10 mouse cellular contexts compared by ENCODE assay signal in genomic region chr1:140660751-140661403, GRCm38 (mm10).
DNase-seq lines count a peak whose midpoint lies in the region; ATAC-seq and TF ChIP-seq lines count a peak whose summit lies in the region.
"Had no signal": no experiment of that assay in that cellular context is flagged by ENCODE, and none has a peak within 500 bp of the region (broad histone marks: within the 10 kb centered on the region; RNA-seq: fewer than 3 reads in every experiment).

No protein-coding gene starts in this region.

- H3K9me3 ChIP-seq in forebrain, embryonic 15.5 days = no peaks in the 10 kb centered on the region
- no peaks in the 10 kb centered on the region for H3K9me3 ChIP-seq in midbrain, postnatal 0 days (ENCODE audit: low read length)
- H3K9me3 ChIP-seq: liver, embryonic 15.5 days had no signal

- no peaks in the 10 kb centered on the region for H3K27me3 ChIP-seq in forebrain, embryonic 15.5 days
- no peaks in the 10 kb centered on the region for H3K27me3 ChIP-seq in midbrain, postnatal 0 days (ENCODE audit: insufficient read depth, low read length)
- H3K27me3 ChIP-seq: liver, embryonic 15.5 days had no signal

- H3K27ac ChIP-seq in forebrain, embryonic 15.5 days (replicated peaks) = no peak overlapping the region
- no peak overlapping the region for H3K27ac ChIP-seq in midbrain, postnatal 0 days (ENCODE audit: low read depth, low read length)
- H3K27ac ChIP-seq: liver, embryonic 15.5 days had no signal

- peak overlapping the region; percentile 27 for H3K4me3 ChIP-seq in forebrain, embryonic 15.5 days
- H3K4me3 ChIP-seq in midbrain, postnatal 0 days (ENCODE audit: low read depth, low read length) = peak overlapping the region; percentile 19
- H3K4me3 ChIP-seq: liver, embryonic 15.5 days had no signal

- H3K36me3 ChIP-seq in forebrain, embryonic 15.5 days = no peaks in the 10 kb centered on the region
- H3K36me3 ChIP-seq in midbrain, postnatal 0 days (ENCODE audit: insufficient read depth, low read length) = no peaks in the 10 kb centered on the region
- H3K36me3 ChIP-seq: liver, embryonic 15.5 days had no signal

- TF ChIP-seq CTCF in midbrain, postnatal 0 days (IDR thresholded peaks at IDR 0.05) = no peak

- H3K9ac ChIP-seq in forebrain, embryonic 15.5 days (replicated peaks) = peak overlapping the region; percentile 33; the same call in 1 of the 2 replicates
- no peak overlapping the region; the same call in 1 of the 2 replicates for H3K9ac ChIP-seq in midbrain, postnatal 0 days (replicated peaks; ENCODE audit: low read length, poor library complexity, severe bottlenecking)
- H3K9ac ChIP-seq: liver, embryonic 15.5 days had no signal

- peak; percentile 80 for ATAC-seq in forebrain, embryonic 15.5 days (replicated peaks)
- no peak for ATAC-seq in midbrain, postnatal 0 days (ENCODE audit: low FRiP score)

- 14% methylated on average over 12 of the region's 12 CpGs for WGBS in forebrain, embryonic 15.5 days
- 45% methylated on average over 12 of the region's 12 CpGs for WGBS in midbrain, postnatal 0 days

- H3K4me2 ChIP-seq in forebrain, embryonic 15.5 days (replicated peaks) = peak overlapping the region; percentile 42
- H3K4me2 ChIP-seq in midbrain, postnatal 0 days (ENCODE audit: low read depth, low read length, poor library complexity, severe bottlenecking) = peak overlapping the region; percentile 35
- H3K4me2 ChIP-seq: liver, embryonic 15.5 days had no signal

- H3K4me1 ChIP-seq in forebrain, embryonic 15.5 days = peaks cover 9% of the 10 kb centered on the region
- no peaks in the 10 kb centered on the region for H3K4me1 ChIP-seq in midbrain, postnatal 0 days (ENCODE audit: insufficient read depth, low read length)
- H3K4me1 ChIP-seq: liver, embryonic 15.5 days had no signal

- peak; percentile 5 for DNase-seq in embryo, embryonic 10.5 days (ENCODE audit: low spot score)
- DNase-seq in embryo, embryonic 10 days (ENCODE audit: low spot score) = no peak
- DNase-seq in layer of hippocampus, adult 9-10 months (ENCODE audit: low spot score) = peak; percentile 15
- no peak for DNase-seq in layer of hippocampus, adult 9-11 months
- DNase-seq in midbrain, postnatal 0 days (ENCODE audit: low spot score) = peak; percentile 15
- no peak for DNase-seq in urinary bladder, adult 2 months (ENCODE audit: low spot score)
- DNase-seq in MN1 (ENCODE audit: low spot score) = no peak
- DNase-seq: heart, postnatal 36 days had no signal

Comparison
In these comparisons a context has a peak if more than half of its experiments do, and no peak if none do; other contexts are left out.
1. DNase-seq: peak in embryo, embryonic 10.5 days (single experiment), layer of hippocampus, adult 9-10 months (single experiment) and midbrain, postnatal 0 days (single experiment); none in embryo, embryonic 10 days (single experiment), layer of hippocampus, adult 9-11 months (single experiment), urinary bladder, adult 2 months (single experiment) and MN1 (single experiment).